Mouse (Mus musculus) layer of hippocampus, postnatal 36 days (tissue): ENCODE measurements around the gene Ddx18. TPM values are rescaled to one million over a fixed set of nuclear protein-coding genes. Genes with fewer than 3 reads are reported as not detected.

Experiments
- DNase-seq, 2 experiments: peaks; one replicate each; pipeline ENCODE4 v3.0.0; 2022
- total RNA-seq, 2 experiments: library from RNA; stranded (reverse); gene quantifications; 2 replicates each; pipeline ENCODE4 v1.2.3; 2021

Gene Ddx18
- total RNA-seq, 2 experiments from 2014 or later: 27.7 to 28.8 TPM

- DNase-seq: no peak
Observed at GRCm38 (mm10) chr1:121527061-121527460, 40.7 kb downstream of the Ddx18 start.

- no peak for DNase-seq
Observed at GRCm38 (mm10) chr1:121518609-121519008, 49.2 kb downstream of the Ddx18 start.

DNA sequence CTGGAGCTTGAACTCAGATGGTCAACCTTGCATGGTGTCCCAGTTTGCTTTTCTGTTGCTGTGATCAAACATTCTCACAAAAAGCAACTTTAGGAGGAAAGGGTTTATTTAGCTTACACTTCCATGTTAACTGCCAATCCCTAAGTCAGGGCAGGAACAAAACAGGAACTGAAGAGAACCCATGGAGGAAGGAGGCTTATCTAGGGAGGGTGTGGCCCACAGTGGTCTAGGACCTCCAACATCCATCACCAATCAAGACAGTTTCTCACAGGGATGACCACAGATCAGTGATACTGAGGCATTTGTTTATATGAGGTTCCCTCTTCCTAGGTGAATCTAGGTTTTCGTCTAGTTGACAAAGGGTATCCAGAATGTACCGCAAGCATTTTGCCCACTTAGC, 55.8 kb downstream of the Ddx18 start:
- DNase-seq: no peak

- DNase-seq: no peak
Observed at GRCm38 (mm10) chr1:121511186-121511585, 56.6 kb downstream of the Ddx18 start.

DNA sequence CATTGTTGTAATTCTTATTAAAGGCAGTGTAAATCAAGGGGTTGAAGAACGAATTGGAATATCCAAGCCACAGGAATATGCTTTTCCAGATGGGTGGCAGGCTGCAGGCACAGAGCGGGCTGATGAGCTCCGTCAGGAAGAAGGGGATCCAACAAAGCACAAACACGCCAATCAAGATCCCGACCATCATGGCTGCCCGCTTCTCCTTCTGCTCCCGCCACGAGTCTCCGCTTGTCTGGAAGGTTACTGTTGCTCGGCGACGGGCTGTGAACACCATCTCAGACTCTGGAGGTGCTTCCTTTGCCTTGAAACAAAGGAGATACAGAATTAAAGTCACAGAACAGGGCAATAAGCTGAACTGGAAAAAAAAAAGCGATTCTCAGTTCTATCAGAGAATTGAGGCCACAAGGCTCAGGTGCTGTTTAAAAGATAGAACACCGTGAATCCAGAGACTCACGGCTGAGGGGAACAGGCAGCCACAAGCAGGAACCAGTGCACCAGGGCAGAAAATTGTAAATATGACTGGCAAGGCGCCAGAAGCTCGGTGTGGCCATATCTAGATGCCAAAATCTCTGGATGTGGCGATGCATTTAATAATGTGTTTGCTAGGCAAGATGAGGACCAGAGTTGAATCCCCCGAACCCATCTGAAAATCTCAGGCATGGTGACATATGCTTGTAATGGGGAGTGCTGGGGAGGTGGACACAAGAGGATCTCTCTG, 57.2 kb downstream of the Ddx18 start:
- peak; percentile 26 to 35 for DNase-seq

- DNase-seq: no peak
Observed at GRCm38 (mm10) chr1:121508729-121509128, 59.1 kb downstream of the Ddx18 start.

Other genes starting within 250 kb of the Ddx18 start
- gene Insig2, start 235.4 kb downstream of the Ddx18 start, total RNA-seq: 10 to 100 TPM; 73.0 to 79.4 TPM
- 10 to 100 TPM; 32.7 to 35.9 TPM for gene Ccdc93, start 136.9 kb downstream of the Ddx18 start, total RNA-seq
- 1 to 10 TPM; 8.7 to 9.8 TPM for gene Htr5b, start 39.5 kb downstream of the Ddx18 start, total RNA-seq